23 mouse cellular contexts compared by ENCODE assay signal in the genomic region with DNA sequence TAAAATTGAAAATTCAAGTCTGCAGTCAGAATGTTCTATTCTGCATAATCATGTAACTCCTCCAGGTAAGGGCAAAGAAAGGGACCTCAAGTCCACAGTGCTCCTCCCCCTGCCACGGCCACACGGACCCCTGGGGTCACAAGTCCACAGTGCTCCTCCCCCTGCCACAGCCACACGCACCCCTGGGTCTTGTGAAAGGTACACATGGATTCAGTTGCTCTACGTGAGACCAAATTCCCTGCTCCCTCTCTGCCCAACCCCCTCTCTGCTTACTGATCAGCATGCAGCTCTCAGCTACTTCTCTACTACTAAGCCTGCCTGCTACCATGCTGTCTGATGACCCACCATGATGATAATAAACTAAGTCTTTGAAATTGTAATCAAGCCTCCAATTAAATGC. TPM values are rescaled to one million over a fixed set of nuclear protein-coding genes. Genes with fewer than 3 reads are reported as not detected.
A peak's percentile ranks its signal among the peaks of the same experiment; 100 is the strongest.
DNase-seq lines count a peak whose midpoint lies in the region; ATAC-seq lines count a peak whose summit lies in the region.
"Had no signal": no experiment of that assay in that cellular context is flagged by ENCODE, and none has a peak within 500 bp of the region (broad histone marks: within the 10 kb centered on the region; RNA-seq: fewer than 3 reads in every experiment).

No protein-coding gene starts in this region.

- H3K27ac ChIP-seq in heart, embryonic 12.5 days (ENCODE audit: poor library complexity, severe bottlenecking): no peak overlapping the region
- H3K27ac ChIP-seq in midbrain, embryonic 11.5 days (ENCODE audit: low read depth, low read length): no peak overlapping the region
- H3K27ac ChIP-seq in midbrain, embryonic 13.5 days: no peak overlapping the region
- H3K27ac ChIP-seq in liver, embryonic 12.5 days: no peak overlapping the region
- H3K27ac ChIP-seq: embryonic facial prominence, embryonic 15.5 days; forebrain, embryonic 10.5 days; forebrain, embryonic 15.5 days; heart, adult 2 months; heart, embryonic 13.5 days had no signal

- DNase-seq in heart, adult 11 months: peak; percentile 83
- DNase-seq in midbrain, embryonic 11.5 days (ENCODE audit: low spot score, missing footprints): peak; percentile 26
- peak; percentile 11 for DNase-seq in yolk sac, embryonic 10.5 days (ENCODE audit: low spot score)
- no peak for DNase-seq in spleen, adult 12 weeks (ENCODE audit: low spot score)
- DNase-seq: adrenal gland, adult 8-10 months; adrenal gland, postnatal 36 days; B cell, adult 2 months; cerebellum, adult 2 months; cerebellum, postnatal 10 days; embryo, embryonic 11 days; gastrocnemius, postnatal 36 days; heart, adult 2 months; heart, postnatal 36 days had no signal

- H3K4me2 ChIP-seq in heart, embryonic 12.5 days: no peak overlapping the region
- H3K4me2 ChIP-seq in midbrain, embryonic 11.5 days: no peak overlapping the region
- no peak overlapping the region for H3K4me2 ChIP-seq in midbrain, embryonic 13.5 days (replicated peaks)
- no peak overlapping the region for H3K4me2 ChIP-seq in liver, embryonic 12.5 days
- H3K4me2 ChIP-seq: embryonic facial prominence, embryonic 15.5 days; forebrain, embryonic 15.5 days; heart, embryonic 13.5 days had no signal

- H3K27me3 ChIP-seq in heart, embryonic 12.5 days (replicated peaks): no peaks in the 10 kb centered on the region
- no peaks in the 10 kb centered on the region for H3K27me3 ChIP-seq in midbrain, embryonic 11.5 days (ENCODE audit: control insufficient read depth, insufficient read depth, low read length)
- no peaks in the 10 kb centered on the region for H3K27me3 ChIP-seq in midbrain, embryonic 13.5 days
- no peaks in the 10 kb centered on the region for H3K27me3 ChIP-seq in liver, embryonic 12.5 days (replicated peaks)
- H3K27me3 ChIP-seq: embryonic facial prominence, embryonic 15.5 days; forebrain, embryonic 15.5 days; heart, embryonic 13.5 days had no signal

- H3K9ac ChIP-seq in heart, embryonic 12.5 days: no peak overlapping the region
- H3K9ac ChIP-seq in midbrain, embryonic 11.5 days (ENCODE audit: low read length): no peak overlapping the region
- H3K9ac ChIP-seq in midbrain, embryonic 13.5 days (replicated peaks): no peak overlapping the region
- H3K9ac ChIP-seq in liver, embryonic 12.5 days: no peak overlapping the region
- H3K9ac ChIP-seq: embryonic facial prominence, embryonic 15.5 days; forebrain, embryonic 15.5 days; heart, embryonic 13.5 days had no signal

- no peak overlapping the region for H3K4me3 ChIP-seq in heart, embryonic 12.5 days
- no peak overlapping the region for H3K4me3 ChIP-seq in midbrain, embryonic 11.5 days (ENCODE audit: low read depth, low read length)
- no peak overlapping the region for H3K4me3 ChIP-seq in midbrain, embryonic 13.5 days (replicated peaks)
- no peak overlapping the region for H3K4me3 ChIP-seq in liver, embryonic 12.5 days
- H3K4me3 ChIP-seq: embryonic facial prominence, embryonic 15.5 days; erythroblast, embryonic 14.5 days; forebrain, embryonic 10.5 days; forebrain, embryonic 15.5 days; heart, adult 2 months; heart, embryonic 13.5 days had no signal

- H3K36me3 ChIP-seq in heart, embryonic 12.5 days: peaks cover 73% of the 10 kb centered on the region
- H3K36me3 ChIP-seq in midbrain, embryonic 11.5 days (ENCODE audit: control insufficient read depth, insufficient read depth, low read length): peaks cover 11% of the 10 kb centered on the region
- H3K36me3 ChIP-seq in midbrain, embryonic 13.5 days: peaks cover 81% of the 10 kb centered on the region
- peaks cover 59% of the 10 kb centered on the region for H3K36me3 ChIP-seq in liver, embryonic 12.5 days

- no peaks in the 10 kb centered on the region for H3K9me3 ChIP-seq in heart, embryonic 12.5 days (replicated peaks)
- H3K9me3 ChIP-seq in midbrain, embryonic 11.5 days (ENCODE audit: control insufficient read depth, low read length): no peaks in the 10 kb centered on the region
- H3K9me3 ChIP-seq in midbrain, embryonic 13.5 days: no peaks in the 10 kb centered on the region
- H3K9me3 ChIP-seq in liver, embryonic 12.5 days (replicated peaks): no peaks in the 10 kb centered on the region
- H3K9me3 ChIP-seq: embryonic facial prominence, embryonic 15.5 days; forebrain, embryonic 10.5 days; forebrain, embryonic 15.5 days; G1E; heart, embryonic 13.5 days had no signal

- ATAC-seq in heart, embryonic 12.5 days (ENCODE audit: insufficient number of reproducible peaks, low FRiP score): no peak
- no peak for ATAC-seq in midbrain, embryonic 11.5 days (ENCODE audit: low FRiP score)
- no peak for ATAC-seq in midbrain, embryonic 13.5 days
- ATAC-seq in liver, embryonic 12.5 days: peak; percentile 52; the same call in 1 of the 2 replicates
- ATAC-seq: CD4-positive, CD25-positive, alpha-beta regulatory T cell, adult 4 months; forebrain, embryonic 15.5 days had no signal

- WGBS in heart, embryonic 12.5 days: 90% methylated on average over 4 of the region's 4 CpGs
- WGBS in midbrain, embryonic 11.5 days: 80% methylated on average over 4 of the region's 4 CpGs
- 79% methylated on average over 4 of the region's 4 CpGs for WGBS in midbrain, embryonic 13.5 days
- 73% methylated on average over 4 of the region's 4 CpGs for WGBS in liver, embryonic 12.5 days (ENCODE audit: insufficient replicate concordance)

- no peaks in the 10 kb centered on the region for H3K4me1 ChIP-seq in heart, embryonic 12.5 days (replicated peaks)
- H3K4me1 ChIP-seq in midbrain, embryonic 11.5 days (ENCODE audit: control insufficient read depth, insufficient read depth, low read length): no peaks in the 10 kb centered on the region
- no peaks in the 10 kb centered on the region for H3K4me1 ChIP-seq in midbrain, embryonic 13.5 days (replicated peaks)
- no peaks in the 10 kb centered on the region for H3K4me1 ChIP-seq in liver, embryonic 12.5 days
- H3K4me1 ChIP-seq: embryonic facial prominence, embryonic 15.5 days; forebrain, embryonic 15.5 days; heart, embryonic 13.5 days had no signal

RNA-seq across cellular contexts. Expression of a gene that starts 34.3 kb away (rescaled TPM):
- polyA plus RNA-seq in heart, embryonic 12.5 days (2016; fragmentation: Nextera tagmentation; extraction: Ambion mirVana): 0.13 and 0.17 TPM in 2 replicates
- polyA plus RNA-seq in midbrain, embryonic 11.5 days (2014; fragmentation: Nextera tagmentation; extraction: Ambion mirVana): 0.56 and 0.99 TPM in 2 replicates
- 1.8 and 2.1 TPM in 2 replicates for polyA plus RNA-seq in midbrain, embryonic 13.5 days (2015; fragmentation: Nextera tagmentation; extraction: Ambion mirVana)
- 0.18 and 0.19 TPM in 2 replicates for polyA plus RNA-seq in liver, embryonic 12.5 days (2016; fragmentation: Nextera tagmentation; extraction: Ambion mirVana)
- polyA plus RNA-seq: erythroblast, embryonic 14.5 days had no signal

RNA-seq across cellular contexts. Expression of a gene that starts 36.8 kb away (rescaled TPM):
- polyA plus RNA-seq in heart, embryonic 12.5 days (2016; fragmentation: Nextera tagmentation; extraction: Ambion mirVana): 0.09 and 0.17 TPM in 2 replicates
- polyA plus RNA-seq in midbrain, embryonic 11.5 days (2014; fragmentation: Nextera tagmentation; extraction: Ambion mirVana): 0.06 and 0.12 TPM in 2 replicates
- 1.6 and 1.9 TPM in 2 replicates for polyA plus RNA-seq in midbrain, embryonic 13.5 days (2015; fragmentation: Nextera tagmentation; extraction: Ambion mirVana)
- polyA plus RNA-seq in liver, embryonic 12.5 days (2016; fragmentation: Nextera tagmentation; extraction: Ambion mirVana): 0.05 and 0.07 TPM in 2 replicates
- polyA plus RNA-seq: CD4-positive, CD25-positive, alpha-beta regulatory T cell, adult 4 months had no signal

RNA-seq across cellular contexts. Expression of a gene that starts 37.4 kb away (rescaled TPM):
- 9.1 and 9.6 TPM in 2 replicates for polyA plus RNA-seq in heart, embryonic 12.5 days (2016; fragmentation: Nextera tagmentation; extraction: Ambion mirVana)
- 19.5 and 20.2 TPM in 2 replicates for polyA plus RNA-seq in midbrain, embryonic 11.5 days (2014; fragmentation: Nextera tagmentation; extraction: Ambion mirVana)
- polyA plus RNA-seq in midbrain, embryonic 13.5 days (2015; fragmentation: Nextera tagmentation; extraction: Ambion mirVana): 27.9 and 31.0 TPM in 2 replicates
- polyA plus RNA-seq in liver, embryonic 12.5 days (2016; fragmentation: Nextera tagmentation; extraction: Ambion mirVana): 5.3 and 7.6 TPM in 2 replicates

RNA-seq across cellular contexts. Expression of a gene that starts 37.5 kb away (rescaled TPM):
- 138 and 141 TPM in 2 replicates for polyA plus RNA-seq in heart, embryonic 12.5 days (2016; fragmentation: Nextera tagmentation; extraction: Ambion mirVana)
- polyA plus RNA-seq in midbrain, embryonic 11.5 days (2014; fragmentation: Nextera tagmentation; extraction: Ambion mirVana): 163 and 168 TPM in 2 replicates
- polyA plus RNA-seq in midbrain, embryonic 13.5 days (2015; fragmentation: Nextera tagmentation; extraction: Ambion mirVana): 152 and 160 TPM in 2 replicates
- polyA plus RNA-seq in liver, embryonic 12.5 days (2016; fragmentation: Nextera tagmentation; extraction: Ambion mirVana): 95.4 and 96.6 TPM in 2 replicates

RNA-seq across cellular contexts. Expression of a gene that starts 45.5 kb away (rescaled TPM):
- 28.2 and 28.5 TPM in 2 replicates for polyA plus RNA-seq in heart, embryonic 12.5 days (2016; fragmentation: Nextera tagmentation; extraction: Ambion mirVana)
- polyA plus RNA-seq in midbrain, embryonic 11.5 days (2014; fragmentation: Nextera tagmentation; extraction: Ambion mirVana): 55.7 and 56.7 TPM in 2 replicates
- polyA plus RNA-seq in midbrain, embryonic 13.5 days (2015; fragmentation: Nextera tagmentation; extraction: Ambion mirVana): 66.7 and 72.9 TPM in 2 replicates
- 15.0 and 16.7 TPM in 2 replicates for polyA plus RNA-seq in liver, embryonic 12.5 days (2016; fragmentation: Nextera tagmentation; extraction: Ambion mirVana)
